Mouse (Mus musculus): Measurements from ENCODE around the gene Uba1.

- TF ChIP-seq ZNF384 (IDR thresholded peaks at IDR 0.05; ENCODE audit: low read depth, low read length) (no peak), CHD2 (IDR thresholded peaks at IDR 0.05; ENCODE audit: low read depth, low read length) (no peak), MAFK (IDR thresholded peaks at IDR 0.05; ENCODE audit: insufficient read depth, low read depth, low read length) (no peak), ZC3H11A (IDR thresholded peaks at IDR 0.05; ENCODE audit: borderline replicate concordance, low read depth, low read length) (no peak)
Observed at GRCm38 (mm10) chrX:20662317-20662715, 4.2 kb downstream of the Uba1 start.
